Mouse (Mus musculus) erythroblast, embryonic 14.5 days (primary cell): ENCODE measurements around the gene Extl2. TPM values are rescaled to one million over a fixed set of nuclear protein-coding genes. Genes with fewer than 3 reads are reported as not detected.

Source experiments
- H3K27me3 ChIP-seq: 2 replicates; pipeline ENCODE4 v1.6.1; 2012; ENCODE audit warnings: inconsistent platforms; ENCODE audit not compliant: control insufficient read depth
- H3K36me3 ChIP-seq: 2 replicates; pipeline ENCODE4 v1.6.1; 2012; ENCODE audit warnings: mild to moderate bottlenecking, inconsistent platforms; ENCODE audit not compliant: control insufficient read depth
- H3K4me1 ChIP-seq: 2 replicates; pipeline ENCODE4 v1.6.1; 2012; ENCODE audit warnings: inconsistent platforms; ENCODE audit not compliant: control insufficient read depth
- H3K4me3 ChIP-seq: replicated peaks from 2 replicates; pipeline ENCODE3; 2012; ENCODE audit warnings: moderate library complexity, mild to moderate bottlenecking, inconsistent platforms
- H3K9me3 ChIP-seq: 2 replicates; pipeline ENCODE4 v1.6.1; 2012; ENCODE audit warnings: low read length, inconsistent platforms, mixed read lengths; ENCODE audit not compliant: control insufficient read depth
- GATA1 ChIP-seq: IDR thresholded peaks from 2 replicates; pipeline ENCODE4 v1.6.1; 2012; ENCODE audit warnings: low read length, inconsistent platforms, mixed read lengths
- TAL1 ChIP-seq: IDR thresholded peaks from 3 replicates; pipeline ENCODE4 v1.6.1; 2012; ENCODE audit warnings: low read length, inconsistent platforms, mixed read lengths
- polyA plus RNA-seq: library from polyadenylated mRNA; stranded (reverse); fragments of >175 nt; gene quantifications from 2 replicates; pipeline ENCODE4 v1.2.3, GENCODE M21; 2012

The Extl2 gene
- polyA plus RNA-seq, 1 experiment = not detected

- TF ChIP-seq GATA1 (no peak), TAL1 (no peak)
- Histone ChIP-seq H3K27me3 (no peaks in the 10 kb centered on the region), H3K4me1 (no peaks in the 10 kb centered on the region), H3K9me3 (no peaks in the 10 kb centered on the region), H3K36me3 (no peaks in the 10 kb centered on the region), H3K4me3 (no peak overlapping the region)
Measured at GRCm38 (mm10) chr3:116024669-116025068, 17.4 kb downstream of the Extl2 start.

GRCm38 (mm10) chr3:116025701-116026100, 18.4 kb downstream of the Extl2 start:
- Histone ChIP-seq H3K9me3 (no peaks in the 10 kb centered on the region), H3K36me3 (no peaks in the 10 kb centered on the region), H3K4me3 (no peak overlapping the region), H3K27me3 (no peaks in the 10 kb centered on the region), H3K4me1 (no peaks in the 10 kb centered on the region)
- TF ChIP-seq TAL1 = no peak
- TF ChIP-seq GATA1 = no peak

GRCm38 (mm10) chr3:116026996-116027395, 19.7 kb downstream of the Extl2 start:
- Histone ChIP-seq H3K4me3 (no peak overlapping the region), H3K4me1 (no peaks in the 10 kb centered on the region), H3K27me3 (no peaks in the 10 kb centered on the region), H3K36me3 (no peaks in the 10 kb centered on the region), H3K9me3 (no peaks in the 10 kb centered on the region)
- TF ChIP-seq TAL1 = no peak

GRCm38 (mm10) chr3:116030152-116030788, 23.0 kb downstream of the Extl2 start:
- H3K27me3 ChIP-seq = no peaks in the 10 kb centered on the region
- TF ChIP-seq TAL1 = no peak
- no peak for TF ChIP-seq GATA1
- no peaks in the 10 kb centered on the region for H3K9me3 ChIP-seq
- H3K4me3 ChIP-seq = no peak overlapping the region
- H3K36me3 ChIP-seq = no peaks in the 10 kb centered on the region
- no peaks in the 10 kb centered on the region for H3K4me1 ChIP-seq

- Histone ChIP-seq H3K36me3 (no peaks in the 10 kb centered on the region), H3K9me3 (no peaks in the 10 kb centered on the region), H3K27me3 (no peaks in the 10 kb centered on the region), H3K4me1 (no peaks in the 10 kb centered on the region), H3K4me3 (no peak overlapping the region)
- TF ChIP-seq TAL1 = no peak
- TF ChIP-seq GATA1 = no peak
Measured at GRCm38 (mm10) chr3:116033218-116033870, 26.1 kb downstream of the Extl2 start.

- no peaks in the 10 kb centered on the region for H3K36me3 ChIP-seq
- TF ChIP-seq TAL1 (no peak), GATA1 (no peak)
- H3K9me3 ChIP-seq = no peaks in the 10 kb centered on the region
- no peaks in the 10 kb centered on the region for H3K27me3 ChIP-seq
- H3K4me3 ChIP-seq = no peak overlapping the region
- no peaks in the 10 kb centered on the region for H3K4me1 ChIP-seq
Measured at GRCm38 (mm10) chr3:116033871-116034222, 26.6 kb downstream of the Extl2 start.

- Histone ChIP-seq H3K36me3 (no peaks in the 10 kb centered on the region), H3K9me3 (no peaks in the 10 kb centered on the region), H3K27me3 (no peaks in the 10 kb centered on the region), H3K4me1 (no peaks in the 10 kb centered on the region), H3K4me3 (no peak overlapping the region)
- TF ChIP-seq GATA1 = no peak
- no peak for TF ChIP-seq TAL1
Measured at GRCm38 (mm10) chr3:116040776-116041175, 33.5 kb downstream of the Extl2 start.

- Histone ChIP-seq H3K4me1 (no peaks in the 10 kb centered on the region), H3K27me3 (no peaks in the 10 kb centered on the region), H3K36me3 (no peaks in the 10 kb centered on the region), H3K9me3 (no peaks in the 10 kb centered on the region), H3K4me3 (no peak overlapping the region)
- no peak for TF ChIP-seq TAL1
- no peak for TF ChIP-seq GATA1
Measured at GRCm38 (mm10) chr3:116046000-116046399, 38.7 kb downstream of the Extl2 start.

GRCm38 (mm10) chr3:116047034-116047433, 39.8 kb downstream of the Extl2 start:
- TF ChIP-seq GATA1 (no peak), TAL1 (no peak)
- Histone ChIP-seq H3K36me3 (no peaks in the 10 kb centered on the region), H3K4me3 (no peak overlapping the region), H3K4me1 (no peaks in the 10 kb centered on the region), H3K27me3 (no peaks in the 10 kb centered on the region), H3K9me3 (no peaks in the 10 kb centered on the region)
